Mouse (Mus musculus) midbrain, embryonic 12.5 days (tissue): ENCODE measurements around the gene Brix1. TPM values are rescaled to one million over a fixed set of nuclear protein-coding genes. Genes with fewer than 3 reads are reported as not detected.
"Not testable (repeated sequence)": the region's sequence is repeated elsewhere in the genome, so short reads cannot be mapped to it uniquely, and the experiment has no call there.

ENCODE experiments used
- ATAC-seq: fragments of 200-750 bp; cut with Nextera tagmentation; 2 replicates; pipeline ENCODE4 v1.8.0; 2017; ENCODE audit warnings: low read depth, moderate TSS enrichment, moderate library complexity; ENCODE audit not compliant: low FRiP score
- H3K27ac ChIP-seq: fragments of 300-500 bp; sonication (generic); replicated peaks from 2 replicates; pipeline ENCODE4 v1.5.1; 2016; ENCODE audit warnings: mild to moderate bottlenecking
- H3K27me3 ChIP-seq: fragments of 300-500 bp; sonication (generic); 2 replicates; pipeline ENCODE4 v1.6.1; 2016; ENCODE audit warnings: mild to moderate bottlenecking
- H3K36me3 ChIP-seq: fragments of 300-500 bp; sonication (generic); 2 replicates; pipeline ENCODE4 v1.6.1; 2016
- H3K4me1 ChIP-seq: fragments of 300-500 bp; sonication (generic); 2 replicates; pipeline ENCODE4 v1.6.1; 2016
- H3K4me2 ChIP-seq: fragments of 300-500 bp; sonication (generic); replicated peaks from 2 replicates; pipeline ENCODE4 v1.6.1; 2016; ENCODE audit warnings: mild to moderate bottlenecking, moderate library complexity
- H3K4me3 ChIP-seq: fragments of 300-500 bp; sonication (generic); 2 replicates; pipeline ENCODE4 v1.5.1; 2016; ENCODE audit warnings: mild to moderate bottlenecking
- H3K9ac ChIP-seq: fragments of 300-500 bp; sonication (generic); replicated peaks from 2 replicates; pipeline ENCODE4 v1.6.1; 2016; ENCODE audit warnings: mild to moderate bottlenecking, moderate library complexity
- H3K9me3 ChIP-seq: fragments of 300-500 bp; sonication (generic); 2 replicates; pipeline ENCODE4 v1.6.1; 2016; ENCODE audit warnings: mild to moderate bottlenecking
- WGBS: fragments of 180-500 bp; shearing (Covaris S2); methylation state at CpG from one replicate; pipeline ENCODE4 v1.1.7; 2016; 5-methylcytosine and 5-hydroxymethylcytosine counted together
- polyA plus RNA-seq: library from polyadenylated mRNA; unstranded; fragments of >200 nt; fragmentation: Nextera tagmentation; extraction: Ambion mirVana; gene quantifications from 2 replicates; pipeline ENCODE4 v1.2.1, GENCODE M21; 2016

Brix1 gene
- 101 and 119 TPM in 2 replicates for polyA plus RNA-seq

GRCm38 (mm10) chr15:10485484-10486364, at the start of gene Brix1, which contains the start of gene Rad1:
Gene Brix1 (minus strand): TSS chr15:10485947.
Gene Rad1 (plus strand): TSS chr15:10486018.
- Histone ChIP-seq H3K9ac (peak within 1 kb of the TSS; percentile 83), H3K4me3 (peak within 1 kb of the TSS; percentile 86), H3K9me3 (no peaks in the 10 kb centered on the region), H3K27ac (peak within 1 kb of the TSS; percentile 60; the same call in 1 of the 2 replicates), H3K36me3 (peaks cover 30% of the 10 kb centered on the region), H3K4me2 (peak within 1 kb of the TSS; percentile 80), H3K27me3 (no peaks in the 10 kb centered on the region), H3K4me1 (peaks cover 18% of the 10 kb centered on the region)
- WGBS = under 1% methylated on average over 58 of the region's 58 CpGs
- ATAC-seq = peak; percentile 100

- Histone ChIP-seq H3K4me1 (0 out of 2 replicates have a peak, but pooled peaks cover 3% of the 10 kb centered on the region), H3K9me3 (no peaks in the 10 kb centered on the region), H3K9ac (no peak overlapping the region), H3K27ac (no peak overlapping the region), H3K4me2 (no peak overlapping the region), H3K27me3 (no peaks in the 10 kb centered on the region), H3K36me3 (no peaks in the 10 kb centered on the region), H3K4me3 (no peak overlapping the region)
- ATAC-seq = no peak
- 88% methylated on average over 5 of the region's 5 CpGs for WGBS
Measured at GRCm38 (mm10) chr15:10534591-10534990, 48.8 kb upstream of the Brix1 start.

GRCm38 (mm10) chr15:10533361-10533760, 47.6 kb upstream of the Brix1 start:
- WGBS = 88% methylated on average over 10 of the region's 10 CpGs
- H3K9ac ChIP-seq, H3K4me2 ChIP-seq, ATAC-seq, H3K4me1 ChIP-seq, H3K4me3 ChIP-seq, H3K27me3 ChIP-seq, H3K9me3 ChIP-seq, H3K27ac ChIP-seq, H3K36me3 ChIP-seq: not testable (repeated sequence)

- WGBS = 85% methylated on average over 4 of the region's 4 CpGs
Measured at GRCm38 (mm10) chr15:10531352-10531751, 45.6 kb upstream of the Brix1 start.

GRCm38 (mm10) chr15:10525896-10526295, 40.1 kb upstream of the Brix1 start:
- H3K4me2 ChIP-seq = no peak overlapping the region
- 0 out of 2 replicates have a peak, but pooled peaks cover 2% of the 10 kb centered on the region for H3K4me1 ChIP-seq
- ATAC-seq = no peak
- H3K36me3 ChIP-seq = no peaks in the 10 kb centered on the region
- H3K27me3 ChIP-seq = no peaks in the 10 kb centered on the region
- no peak overlapping the region for H3K4me3 ChIP-seq
- H3K9me3 ChIP-seq = no peaks in the 10 kb centered on the region
- no peak overlapping the region for H3K27ac ChIP-seq
- 84% methylated on average over 1 of the region's 1 CpGs for WGBS
- H3K9ac ChIP-seq = no peak overlapping the region

More at GRCm38 (mm10) chr15:10531352-10531751, 45.6 kb upstream of the Brix1 start:
- H3K4me1 ChIP-seq = 0 out of 2 replicates have a peak, but pooled peaks cover 3% of the 10 kb centered on the region
- ATAC-seq = no peak
- H3K9ac ChIP-seq = no peak overlapping the region
- no peak overlapping the region for H3K4me3 ChIP-seq
- no peak overlapping the region for H3K4me2 ChIP-seq
- H3K27me3 ChIP-seq = no peaks in the 10 kb centered on the region
- no peaks in the 10 kb centered on the region for H3K36me3 ChIP-seq
- no peaks in the 10 kb centered on the region for H3K9me3 ChIP-seq
- H3K27ac ChIP-seq = no peak overlapping the region

- no peak overlapping the region for H3K4me3 ChIP-seq
- no peaks in the 10 kb centered on the region for H3K36me3 ChIP-seq
- no peaks in the 10 kb centered on the region for H3K27me3 ChIP-seq
- no peak overlapping the region for H3K9ac ChIP-seq
- H3K9me3 ChIP-seq = no peaks in the 10 kb centered on the region
- 85% methylated on average over 7 of the region's 7 CpGs for WGBS
- no peak for ATAC-seq
- no peaks in the 10 kb centered on the region for H3K4me1 ChIP-seq
- H3K27ac ChIP-seq = no peak overlapping the region
- H3K4me2 ChIP-seq = no peak overlapping the region
Measured at GRCm38 (mm10) chr15:10515166-10515565, 29.4 kb upstream of the Brix1 start.

- no peak overlapping the region for H3K4me3 ChIP-seq
Measured at GRCm38 (mm10) chr15:10506099-10506498, 20.4 kb upstream of the Brix1 start.

GRCm38 (mm10) chr15:10500838-10501719, 15.3 kb upstream of the Brix1 start:
- Histone ChIP-seq H3K9me3 (no peaks in the 10 kb centered on the region), H3K36me3 (peaks cover 3% of the 10 kb centered on the region), H3K4me3 (no peak overlapping the region), H3K4me1 (no peaks in the 10 kb centered on the region), H3K4me2 (no peak overlapping the region), H3K9ac (no peak overlapping the region), H3K27me3 (no peaks in the 10 kb centered on the region), H3K27ac (no peak overlapping the region)
- peak; percentile 94 for ATAC-seq
- WGBS = 59% methylated on average over 11 of the region's 11 CpGs

More at GRCm38 (mm10) chr15:10506099-10506498, 20.4 kb upstream of the Brix1 start:
- 82% methylated on average over 11 of the region's 11 CpGs for WGBS
- Histone ChIP-seq H3K9me3 (no peaks in the 10 kb centered on the region), H3K27ac (no peak overlapping the region), H3K36me3 (no peaks in the 10 kb centered on the region), H3K4me1 (no peaks in the 10 kb centered on the region), H3K4me2 (no peak overlapping the region), H3K9ac (no peak overlapping the region), H3K27me3 (no peaks in the 10 kb centered on the region)
- ATAC-seq = no peak

GRCm38 (mm10) chr15:10500035-10500434, 14.3 kb upstream of the Brix1 start:
- Histone ChIP-seq H3K9ac (no peak overlapping the region), H3K9me3 (no peaks in the 10 kb centered on the region), H3K36me3 (peaks cover 7% of the 10 kb centered on the region), H3K27me3 (no peaks in the 10 kb centered on the region), H3K4me2 (no peak overlapping the region), H3K4me3 (no peak overlapping the region), H3K27ac (no peak overlapping the region), H3K4me1 (no peaks in the 10 kb centered on the region)
- whole genome bisulfite sequencing = 87% methylated on average over 5 of the region's 5 CpGs
- ATAC-seq = no peak

GRCm38 (mm10) chr15:10499593-10499992, 13.8 kb upstream of the Brix1 start:
- WGBS = 77% methylated on average over 5 of the region's 5 CpGs
- no peaks in the 10 kb centered on the region for H3K4me1 ChIP-seq
- no peak overlapping the region for H3K4me3 ChIP-seq
- H3K36me3 ChIP-seq = peaks cover 8% of the 10 kb centered on the region
- H3K9me3 ChIP-seq = no peaks in the 10 kb centered on the region
- H3K27me3 ChIP-seq = no peaks in the 10 kb centered on the region
- no peak overlapping the region for H3K9ac ChIP-seq
- ATAC-seq = no peak
- H3K27ac ChIP-seq = no peak overlapping the region
- no peak overlapping the region for H3K4me2 ChIP-seq

- H3K4me2 ChIP-seq, H3K27me3 ChIP-seq, H3K4me1 ChIP-seq, H3K9me3 ChIP-seq, H3K4me3 ChIP-seq, H3K27ac ChIP-seq, H3K9ac ChIP-seq, ATAC-seq: not testable (repeated sequence)
- WGBS = 94% methylated on average over 1 of the region's 1 CpGs
- H3K36me3 ChIP-seq = peaks cover 27% of the 10 kb centered on the region
Measured at GRCm38 (mm10) chr15:10496696-10497095, 10.9 kb upstream of the Brix1 start.

- H3K27ac ChIP-seq = no peak overlapping the region
- no peak for ATAC-seq
- no peak overlapping the region for H3K4me2 ChIP-seq
- H3K36me3 ChIP-seq = peaks cover 27% of the 10 kb centered on the region
- H3K9me3 ChIP-seq = no peaks in the 10 kb centered on the region
- H3K4me3 ChIP-seq = no peak overlapping the region
- no peak overlapping the region for H3K9ac ChIP-seq
- WGBS = 96% methylated on average over 11 of the region's 11 CpGs
- no peaks in the 10 kb centered on the region for H3K4me1 ChIP-seq
- H3K27me3 ChIP-seq = no peaks in the 10 kb centered on the region
Measured at GRCm38 (mm10) chr15:10495944-10496343, 10.2 kb upstream of the Brix1 start.
